In the genomic region with DNA sequence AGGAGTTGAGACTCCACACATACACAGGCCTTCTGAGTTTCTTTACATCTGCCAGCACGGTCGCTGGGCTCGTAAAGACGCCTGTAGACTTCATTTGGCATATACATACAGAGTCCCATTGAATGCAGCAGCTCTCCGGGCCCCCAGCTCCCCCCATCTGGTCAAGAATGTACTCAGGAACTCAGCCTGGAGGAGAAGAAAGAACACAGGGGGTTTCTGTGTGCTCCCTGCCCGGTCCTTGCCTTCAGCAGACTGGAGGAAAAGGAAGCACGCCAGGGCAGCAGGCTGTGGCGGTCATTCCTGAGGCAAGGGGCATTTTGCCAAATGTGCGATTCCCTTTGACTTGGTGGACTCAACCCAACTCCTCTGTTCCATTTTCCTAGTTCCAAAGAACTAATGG, we compare ENCODE assay signal across 8 mouse cellular contexts. TPM values are rescaled to one million over a fixed set of nuclear protein-coding genes. Genes with fewer than 3 reads are reported as not detected.
DNase-seq lines count a peak whose midpoint lies in the region; ATAC-seq lines count a peak whose summit lies in the region.

No protein-coding gene starts in this region.

- peaks cover 18% of the 10 kb centered on the region for H3K36me3 ChIP-seq in forebrain, embryonic 12.5 days (replicated peaks)

- H3K4me3 ChIP-seq in forebrain, embryonic 12.5 days (replicated peaks), result no peak overlapping the region

- intact Hi-C loops in left cerebral cortex, postnatal 14 days (cut with DNase I), result no loop called here

- no peak overlapping the region for H3K4me2 ChIP-seq in forebrain, embryonic 12.5 days

- H3K4me1 ChIP-seq in forebrain, embryonic 12.5 days, result peaks cover 32% of the 10 kb centered on the region

- ATAC-seq in forebrain, embryonic 12.5 days (ENCODE audit: low FRiP score), result no peak
- no peak for ATAC-seq in activated CD4-positive, CD25-positive, alpha-beta regulatory T cell, adult 4 months

- DNase-seq in urinary bladder, postnatal 14 days (ENCODE audit: low spot score), result peak; percentile 70
- DNase-seq in urinary bladder, postnatal 25 days (ENCODE audit: low spot score), result no peak
- DNase-seq in heart, postnatal 4 days, result peak; percentile 75
- DNase-seq in left cerebral cortex, postnatal 14 days (ENCODE audit: low spot score in 2 of 2), result peak; percentile 48 to 49
- peak; percentile 55 for DNase-seq in ovary, postnatal 36 days (ENCODE audit: low spot score)
- DNase-seq in spleen, postnatal 14 days (ENCODE audit: low spot score in 2 of 2), result no peak

- H3K27me3 ChIP-seq in forebrain, embryonic 12.5 days, result no peaks in the 10 kb centered on the region

- 80% methylated on average over 9 of the region's 9 CpGs for WGBS in forebrain, embryonic 12.5 days

- H3K9me3 ChIP-seq in forebrain, embryonic 12.5 days, result no peaks in the 10 kb centered on the region

- no peak overlapping the region for H3K9ac ChIP-seq in forebrain, embryonic 12.5 days

- peak overlapping the region; percentile 62; the same call in 1 of the 2 replicates for H3K27ac ChIP-seq in forebrain, embryonic 12.5 days

RNA-seq across cellular contexts. Expression of gene Tcf7l1, which starts 20.2 kb away (rescaled TPM):
- 24.4 and 25.9 TPM in 2 replicates for polyA plus RNA-seq in forebrain, embryonic 12.5 days (2016; fragmentation: Nextera tagmentation; extraction: Ambion mirVana)
- 10 to 100 TPM; 24.2 to 26.5 TPM for total RNA-seq in heart, postnatal 4 days (2021)
- 1 to 10 TPM; 4.8 to 5.0 TPM for total RNA-seq in left cerebral cortex, postnatal 14 days (2021)
- under 1 TPM; 0.40 to 0.75 TPM for polyA plus RNA-seq in activated CD4-positive, CD25-positive, alpha-beta regulatory T cell, adult 4 months (2017; shearing (Covaris generic))

Comparison
In these comparisons a context has a peak if more than half of its experiments do, and no peak if none do; other contexts are left out.
1. DNase-seq: peak in urinary bladder, postnatal 14 days (single experiment), heart, postnatal 4 days (single experiment), left cerebral cortex, postnatal 14 days (2 of 2) and ovary, postnatal 36 days (single experiment); none in urinary bladder, postnatal 25 days (single experiment) and spleen, postnatal 14 days (0 of 2).
2. RNA of gene Tcf7l1, which starts 20.2 kb away (total RNA-seq): 24.2 to 26.5 TPM in heart, postnatal 4 days; 4.8 to 5.0 TPM in left cerebral cortex, postnatal 14 days; every median in the first group is over 4 times any median in the second.